Mouse (Mus musculus) layer of hippocampus, adult 2 months (tissue): ENCODE data around the gene Tmem214. TPM values are rescaled to one million over a fixed set of nuclear protein-coding genes. Genes with fewer than 3 reads are reported as not detected.

ENCODE experiments used
- DNase-seq, 2 experiments: peaks; one replicate each; pipeline ENCODE4 v3.0.0; 2022; ENCODE audit warnings: low spot score in 2 of 2
- H3K27ac ChIP-seq: fragments of 200-600 bp; 2 replicates; pipeline ENCODE4 v1.8.1; 2022
- H3K4me3 ChIP-seq: fragments of 200-600 bp; 2 replicates; pipeline ENCODE4 v1.8.1; 2022; ENCODE audit warnings: mild to moderate bottlenecking
- CTCF ChIP-seq: fragments of 200-600 bp; conservative IDR thresholded peaks from 2 replicates; pipeline ENCODE4 v1.8.1; 2022; ENCODE audit warnings: antibody characterized with exemption, mild to moderate bottlenecking, moderate library complexity
- total RNA-seq, 2 experiments: library from RNA; stranded (reverse); gene quantifications; 2 replicates each; pipeline ENCODE4 v1.2.3; 2021

Tmem214 gene
- total RNA-seq, 2 experiments from 2014 or later, result 60.8 to 63.2 TPM

- no peak for TF ChIP-seq CTCF
- Histone ChIP-seq H3K27ac (peak overlapping the region; percentile 93; the same call in 1 of the 2 replicates), H3K4me3 (peak overlapping the region; percentile 76)
- no peak for DNase-seq
Measured at GRCm38 (mm10) chr5:30886731-30887130, 18.9 kb downstream of the Tmem214 start.

DNA sequence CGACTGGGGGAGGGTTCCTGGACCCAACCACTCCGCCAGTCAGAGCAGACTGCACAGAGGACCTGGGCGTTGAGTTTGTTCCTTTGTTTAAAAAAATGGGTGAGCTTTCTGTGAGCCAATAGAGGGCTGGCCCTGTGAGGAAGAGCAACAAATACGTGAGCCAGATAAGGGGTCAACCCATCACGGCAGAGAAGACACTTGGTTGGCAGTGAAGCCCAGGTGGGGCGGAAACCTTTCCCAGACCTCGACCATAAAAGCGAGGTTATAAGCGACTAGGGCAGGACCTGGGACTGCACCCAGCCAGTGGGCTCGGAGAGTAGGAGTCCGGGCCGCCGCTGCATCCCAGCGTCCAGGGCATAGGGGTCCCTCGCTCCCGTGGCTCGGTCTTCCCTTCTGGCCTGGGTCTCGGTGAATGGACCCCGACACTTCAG is 19.5 kb downstream of the Tmem214 start:
- no peak for TF ChIP-seq CTCF
- DNase-seq, result peak; percentile 33 to 34
- peak overlapping the region; percentile 93 for H3K27ac ChIP-seq
- H3K4me3 ChIP-seq, result peak overlapping the region; percentile 76

GRCm38 (mm10) chr5:30887858-30888336 is 20.1 kb downstream of the Tmem214 start:
- peak; percentile 93 for DNase-seq
- TF ChIP-seq CTCF, result no peak
- H3K27ac ChIP-seq, result peak overlapping the region; percentile 93
- peak overlapping the region; percentile 76 for H3K4me3 ChIP-seq

GRCm38 (mm10) chr5:30888337-30889087 is 20.7 kb downstream of the Tmem214 start, which contains the start of gene Agbl5:
Agbl5 (plus strand) TSS chr5:30888694.
- peak; percentile 93 to 95 for DNase-seq
- H3K4me3 ChIP-seq, result peak within 1 kb of the TSS; percentile 76
- H3K27ac ChIP-seq, result peak within 1 kb of the TSS; percentile 93
- no peak for TF ChIP-seq CTCF

DNA sequence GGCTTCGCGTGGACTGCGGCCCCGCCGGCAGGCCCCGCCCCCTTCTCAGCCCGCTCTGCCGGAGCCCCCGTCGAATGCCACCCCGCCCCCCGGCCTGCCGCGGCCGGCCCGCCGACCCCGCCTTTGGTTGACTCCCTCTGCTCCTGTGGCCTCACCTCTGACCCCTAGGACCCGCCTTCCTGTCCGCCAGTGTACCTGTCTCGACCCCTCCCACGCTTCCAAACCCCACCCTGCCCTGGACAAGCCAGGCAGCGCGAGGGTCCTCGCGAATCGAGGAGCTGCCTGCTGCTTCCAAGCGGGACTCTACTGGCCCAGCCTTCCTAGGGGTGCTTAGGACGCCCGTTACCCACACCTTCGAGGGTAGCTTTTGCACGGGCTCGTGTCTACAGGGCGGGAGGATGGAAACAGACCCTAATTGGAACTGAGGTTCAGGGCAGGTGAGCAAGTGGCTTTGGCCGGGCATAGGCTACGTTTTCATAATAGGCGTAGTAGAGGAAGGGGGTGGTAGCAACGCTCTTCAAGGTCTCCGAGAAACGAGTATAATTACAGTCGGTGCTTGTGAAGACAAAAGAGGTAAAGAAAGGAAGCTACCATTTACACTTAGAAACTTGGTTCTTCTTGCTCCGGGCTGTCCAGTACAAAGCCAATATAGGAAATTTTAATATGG is 21.4 kb downstream of the Tmem214 start:
- TF ChIP-seq CTCF, result no peak
- peak in 1 of 2 experiments; percentile 25 for DNase-seq
- Histone ChIP-seq H3K27ac (peak overlapping the region; percentile 93), H3K4me3 (peak overlapping the region; percentile 76)

GRCm38 (mm10) chr5:30890375-30890774 is 22.6 kb downstream of the Tmem214 start:
- peak overlapping the region; percentile 93; the same call in 1 of the 2 replicates for H3K27ac ChIP-seq
- DNase-seq, result no peak
- H3K4me3 ChIP-seq, result no peak overlapping the region
- no peak for TF ChIP-seq CTCF

GRCm38 (mm10) chr5:30901860-30902259 is 34.0 kb downstream of the Tmem214 start:
- TF ChIP-seq CTCF, result no peak
- Histone ChIP-seq H3K27ac (no peak overlapping the region), H3K4me3 (no peak overlapping the region)
- no peak for DNase-seq

- DNase-seq, result peak; percentile 94 to 95
- H3K27ac ChIP-seq, result peak within 1 kb of the TSS; percentile 93
- TF ChIP-seq CTCF, result no peak; the same call in 1 of the 2 replicates
- H3K4me3 ChIP-seq, result peak within 1 kb of the TSS; percentile 74
Measured at GRCm38 (mm10) chr5:30907413-30908059, 39.7 kb downstream of the Tmem214 start, which contains the start of gene Ost4. Ost4 (minus strand) TSS chr5:30907788.

DNA sequence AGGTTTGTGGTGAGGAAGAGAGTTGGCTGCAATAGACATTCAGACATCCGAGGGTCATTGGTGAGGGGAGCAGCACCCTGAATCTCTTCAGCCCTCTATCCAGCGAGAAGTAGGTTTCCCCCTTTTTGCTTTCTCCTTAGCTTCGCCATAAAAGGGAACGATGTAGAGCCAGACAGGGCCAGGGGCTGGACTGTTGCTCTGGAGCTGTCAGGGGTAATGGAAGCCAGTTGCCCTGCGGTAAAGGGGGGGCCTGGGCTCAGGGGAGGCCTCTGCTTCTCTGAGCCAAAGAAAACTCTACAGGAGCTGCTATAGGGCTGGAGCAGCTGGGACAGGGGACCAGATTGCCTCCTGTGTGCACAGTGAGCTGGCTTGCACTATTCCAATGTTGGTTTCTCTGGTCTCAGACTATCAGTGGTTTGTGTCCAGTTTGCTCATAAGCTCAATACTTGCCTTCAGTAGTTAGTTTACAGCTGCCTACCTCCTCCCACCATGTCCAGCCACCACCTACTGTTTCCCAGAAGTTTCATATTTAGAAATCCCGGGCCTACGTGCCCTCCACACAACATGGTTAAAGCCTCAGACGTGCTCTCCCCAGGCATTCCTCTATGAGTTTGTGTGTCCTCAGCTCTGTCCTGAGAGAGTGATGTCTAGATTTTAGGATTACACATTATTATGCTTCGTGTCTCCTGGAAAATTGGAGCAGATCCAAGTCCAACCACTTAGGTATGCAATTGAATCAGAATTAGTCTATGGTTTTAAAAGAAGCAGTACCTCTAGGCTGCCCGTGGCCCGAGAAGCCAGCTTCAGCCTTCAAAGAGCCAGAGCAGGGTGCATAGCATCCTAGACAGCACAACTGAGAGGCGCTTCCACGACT is 40.9 kb downstream of the Tmem214 start:
- peak overlapping the region; percentile 93 for H3K27ac ChIP-seq
- H3K4me3 ChIP-seq, result peak overlapping the region; percentile 74
- TF ChIP-seq CTCF, result no peak
- DNase-seq, result no peak

DNA sequence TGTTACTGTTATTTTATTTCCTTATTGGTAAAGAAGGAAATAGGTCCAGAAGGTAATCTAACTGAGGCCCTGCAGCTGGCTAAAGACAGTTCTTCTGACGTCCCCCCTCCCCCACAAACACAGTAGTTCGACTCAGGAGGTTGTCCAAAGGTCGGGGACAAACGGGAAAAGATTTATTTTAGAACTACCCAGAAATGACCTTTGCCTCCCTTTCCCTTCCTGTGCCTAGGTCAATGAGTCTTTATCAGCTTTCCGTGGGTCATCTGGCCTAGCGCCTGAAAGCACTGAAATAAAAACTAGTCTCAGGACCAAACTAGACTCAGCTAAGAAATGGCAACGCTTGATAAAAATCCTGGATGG is 41.5 kb downstream of the Tmem214 start:
- DNase-seq, result no peak
- H3K27ac ChIP-seq, result no peak overlapping the region
- no peak for TF ChIP-seq CTCF

DNA sequence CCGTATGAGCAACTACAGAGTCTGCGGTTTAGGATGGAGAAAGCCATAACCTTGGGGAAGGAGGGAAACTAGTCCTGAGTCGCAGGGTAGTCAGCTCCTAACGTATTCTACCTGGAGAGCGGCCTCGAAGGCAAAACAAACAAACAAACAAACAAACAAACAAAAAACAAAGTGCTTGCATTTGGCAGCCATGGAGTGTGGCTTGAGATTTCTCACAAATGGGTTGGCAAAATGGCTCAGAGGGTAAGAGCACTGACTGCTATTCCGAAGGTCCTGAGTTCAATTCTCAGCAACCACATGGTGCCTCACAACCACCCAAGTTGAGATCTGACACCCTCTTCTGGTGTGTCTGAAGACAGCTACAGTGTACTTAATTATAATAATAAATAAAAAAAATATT is 42.1 kb downstream of the Tmem214 start:
- no peak for TF ChIP-seq CTCF
- DNase-seq, result no peak
- no peak overlapping the region for H3K4me3 ChIP-seq
- no peak overlapping the region for H3K27ac ChIP-seq

More for the DNA sequence above, 41.5 kb downstream of the Tmem214 start:
- H3K4me3 ChIP-seq, result no peak overlapping the region

DNA sequence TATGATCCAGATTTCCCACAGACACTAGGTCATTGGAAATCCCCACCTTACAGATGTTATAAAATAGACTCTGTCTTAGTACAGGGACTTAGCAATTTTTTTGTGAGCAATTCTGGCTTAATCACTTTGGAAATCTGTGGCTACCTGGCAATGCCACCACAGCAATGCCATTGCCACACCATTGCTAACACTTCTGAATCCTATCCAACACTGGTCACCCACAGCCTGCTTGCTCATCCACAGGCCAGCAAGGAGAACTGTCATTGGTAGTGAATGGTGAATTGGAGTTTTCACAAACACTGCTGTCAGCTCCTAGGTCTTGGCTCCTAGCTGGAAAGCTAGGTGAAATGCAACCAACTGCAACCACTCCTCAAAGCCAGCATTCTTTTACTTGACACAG is 42.7 kb downstream of the Tmem214 start:
- DNase-seq, result no peak
- no peak for TF ChIP-seq CTCF
- H3K4me3 ChIP-seq, result no peak overlapping the region
- no peak overlapping the region for H3K27ac ChIP-seq
